Mouse (Mus musculus): ENCODE measurements around the gene Olfr543. TPM values are rescaled to one million over a fixed set of nuclear protein-coding genes. Genes with fewer than 3 reads are reported as not detected.
"Not testable (repeated sequence)": the region's sequence is repeated elsewhere in the genome, so short reads cannot be mapped to it uniquely, and the experiment has no call there.

Gene Olfr543
- polyA plus RNA-seq, 1 experiment from 2014 or later = not detected

GRCm38 (mm10) chr7:102511927-102512326 lies 30.4 kb upstream of the Olfr543 start:
- DNase-seq (ENCODE audit: low spot score) (no peak), ATAC-seq (no peak)
- no peak for TF ChIP-seq CTCF (IDR thresholded peaks at IDR 0.05)
- no peak for TF ChIP-seq EP300 (IDR thresholded peaks at IDR 0.05)
- Histone ChIP-seq H3K27ac (ENCODE audit: low read length) (no peak overlapping the region), H3K4me2 (replicated peaks; ENCODE audit: low read depth, low read length) (no peak overlapping the region), H3K36me3 (ENCODE audit: insufficient read depth, low read length) (no peaks in the 10 kb centered on the region), H3K9ac (replicated peaks; ENCODE audit: low read depth) (no peak overlapping the region), H3K4me3 (ENCODE audit: low read depth, low read length) (no peak overlapping the region), H3K27me3 (replicated peaks; ENCODE audit: insufficient read depth, low read length) (no peaks in the 10 kb centered on the region), H3K9me3 (ENCODE audit: low read length) (no peaks in the 10 kb centered on the region), H3K4me1 (ENCODE audit: insufficient read depth, low read depth, low read length) (no peaks in the 10 kb centered on the region)
- 84% methylated on average over 10 of the region's 10 CpGs for WGBS

- Histone ChIP-seq H3K9me3 (ENCODE audit: low read length) (no peaks in the 10 kb centered on the region), H3K36me3 (ENCODE audit: insufficient read depth, low read length) (no peaks in the 10 kb centered on the region), H3K27ac (ENCODE audit: low read length) (no peak overlapping the region), H3K4me3 (ENCODE audit: low read depth, low read length) (no peak overlapping the region), H3K9ac (replicated peaks; ENCODE audit: low read depth) (no peak overlapping the region), H3K4me1 (ENCODE audit: insufficient read depth, low read depth, low read length) (no peaks in the 10 kb centered on the region), H3K27me3 (replicated peaks; ENCODE audit: insufficient read depth, low read length) (no peaks in the 10 kb centered on the region), H3K4me2 (replicated peaks; ENCODE audit: low read depth, low read length) (no peak overlapping the region)
- ATAC-seq (no peak), DNase-seq (ENCODE audit: low spot score) (no peak)
- TF ChIP-seq EP300 (IDR thresholded peaks at IDR 0.05) (no peak), CTCF (IDR thresholded peaks at IDR 0.05) (no peak)
- WGBS = 86% methylated on average over 7 of the region's 7 CpGs
Observed at GRCm38 (mm10) chr7:102509726-102510125, 28.2 kb upstream of the Olfr543 start.

GRCm38 (mm10) chr7:102508666-102509065 lies 27.2 kb upstream of the Olfr543 start:
- 93% methylated on average over 6 of the region's 6 CpGs for WGBS
- DNase-seq (ENCODE audit: low spot score) (no peak), ATAC-seq (no peak)
- no peak for TF ChIP-seq CTCF (IDR thresholded peaks at IDR 0.05)
- Histone ChIP-seq H3K27me3 (replicated peaks; ENCODE audit: insufficient read depth, low read length) (no peaks in the 10 kb centered on the region), H3K9me3 (ENCODE audit: low read length) (no peaks in the 10 kb centered on the region), H3K27ac (ENCODE audit: low read length) (no peak overlapping the region), H3K4me2 (replicated peaks; ENCODE audit: low read depth, low read length) (no peak overlapping the region), H3K4me1 (ENCODE audit: insufficient read depth, low read depth, low read length) (no peaks in the 10 kb centered on the region), H3K36me3 (ENCODE audit: insufficient read depth, low read length) (no peaks in the 10 kb centered on the region), H3K9ac (replicated peaks; ENCODE audit: low read depth) (no peak overlapping the region), H3K4me3 (ENCODE audit: low read depth, low read length) (no peak overlapping the region)

- TF ChIP-seq CTCF (IDR thresholded peaks at IDR 0.05) = no peak
- no peak for TF ChIP-seq EP300 (IDR thresholded peaks at IDR 0.05)
- Histone ChIP-seq H3K27me3 (replicated peaks; ENCODE audit: insufficient read depth, low read length) (no peaks in the 10 kb centered on the region), H3K36me3 (ENCODE audit: insufficient read depth, low read length) (no peaks in the 10 kb centered on the region), H3K4me1 (ENCODE audit: insufficient read depth, low read depth, low read length) (no peaks in the 10 kb centered on the region), H3K27ac (ENCODE audit: low read length) (no peak overlapping the region), H3K9me3 (ENCODE audit: low read length) (no peaks in the 10 kb centered on the region), H3K9ac (replicated peaks; ENCODE audit: low read depth) (no peak overlapping the region), H3K4me3 (ENCODE audit: low read depth, low read length) (no peak overlapping the region), H3K4me2 (replicated peaks; ENCODE audit: low read depth, low read length) (no peak overlapping the region)
- WGBS = 85% methylated on average over 9 of the region's 9 CpGs
- DNase-seq (ENCODE audit: low spot score) (no peak), ATAC-seq (no peak)
Observed at GRCm38 (mm10) chr7:102508066-102508465, 26.6 kb upstream of the Olfr543 start.

- Histone ChIP-seq H3K27me3 (replicated peaks; ENCODE audit: insufficient read depth, low read length) (no peaks in the 10 kb centered on the region), H3K27ac (ENCODE audit: low read length) (no peak overlapping the region), H3K36me3 (ENCODE audit: insufficient read depth, low read length) (no peaks in the 10 kb centered on the region), H3K4me1 (ENCODE audit: insufficient read depth, low read depth, low read length) (no peaks in the 10 kb centered on the region), H3K9ac (replicated peaks; ENCODE audit: low read depth) (no peak overlapping the region), H3K4me2 (replicated peaks; ENCODE audit: low read depth, low read length) (no peak overlapping the region), H3K9me3 (ENCODE audit: low read length) (no peaks in the 10 kb centered on the region), H3K4me3 (ENCODE audit: low read depth, low read length) (no peak overlapping the region)
- ATAC-seq (peak; percentile 61), DNase-seq (ENCODE audit: low spot score) (peak; percentile 72)
- no peak for TF ChIP-seq EP300 (IDR thresholded peaks at IDR 0.05)
- peak; percentile 93 for TF ChIP-seq CTCF (IDR thresholded peaks at IDR 0.05)
- WGBS = 44% methylated on average over 3 of the region's 3 CpGs
Observed at GRCm38 (mm10) chr7:102506848-102507247, 25.4 kb upstream of the Olfr543 start.

- TF ChIP-seq CTCF (IDR thresholded peaks at IDR 0.05) = no peak
- no peak for TF ChIP-seq EP300 (IDR thresholded peaks at IDR 0.05)
- no peaks in the 10 kb centered on the region for H3K27me3 ChIP-seq (replicated peaks; ENCODE audit: insufficient read depth, low read length)
- H3K4me1 ChIP-seq (ENCODE audit: insufficient read depth, low read depth, low read length) = no peaks in the 10 kb centered on the region
- H3K36me3 ChIP-seq (ENCODE audit: insufficient read depth, low read length) = no peaks in the 10 kb centered on the region
- no peaks in the 10 kb centered on the region for H3K9me3 ChIP-seq (ENCODE audit: low read length)
- H3K4me3 ChIP-seq (ENCODE audit: low read depth, low read length) = no peak overlapping the region
- WGBS = 46% methylated on average over 5 of the region's 5 CpGs
- no peak overlapping the region for H3K9ac ChIP-seq (replicated peaks; ENCODE audit: low read depth)
- no peak overlapping the region for H3K4me2 ChIP-seq (replicated peaks; ENCODE audit: low read depth, low read length)
- ATAC-seq = no peak
- DNase-seq (ENCODE audit: low spot score) = no peak
- H3K27ac ChIP-seq (ENCODE audit: low read length) = no peak overlapping the region
Observed at GRCm38 (mm10) chr7:102501986-102502385, 20.5 kb upstream of the Olfr543 start.

- H3K4me2 ChIP-seq (replicated peaks; ENCODE audit: low read depth, low read length) = no peak within 1 kb of the TSS
- no peak within 1 kb of the TSS for H3K9ac ChIP-seq (replicated peaks; ENCODE audit: low read depth)
- H3K27me3 ChIP-seq (replicated peaks; ENCODE audit: insufficient read depth, low read length) = no peaks in the 10 kb centered on the region
- TF ChIP-seq CTCF (IDR thresholded peaks at IDR 0.05) (no peak), EP300 (IDR thresholded peaks at IDR 0.05) (no peak)
- H3K4me1 ChIP-seq (ENCODE audit: insufficient read depth, low read depth, low read length) = no peaks in the 10 kb centered on the region
- no peak within 1 kb of the TSS for H3K4me3 ChIP-seq (ENCODE audit: low read depth, low read length)
- ATAC-seq (no peak), DNase-seq (ENCODE audit: low spot score) (no peak)
- H3K27ac ChIP-seq (ENCODE audit: low read length) = no peak within 1 kb of the TSS
- H3K36me3 ChIP-seq (ENCODE audit: insufficient read depth, low read length) = no peaks in the 10 kb centered on the region
- H3K9me3 ChIP-seq (ENCODE audit: low read length) = no peaks in the 10 kb centered on the region
- WGBS = 59% methylated on average over 3 of the region's 3 CpGs
Observed at GRCm38 (mm10) chr7:102499473-102499872, 18.0 kb upstream of the Olfr543 start, which contains the start of gene Olfr545. Gene Olfr545 (minus strand): TSS chr7:102499573.

- H3K4me2 ChIP-seq (replicated peaks; ENCODE audit: low read depth, low read length); H3K4me3 ChIP-seq (ENCODE audit: low read depth, low read length); H3K9me3 ChIP-seq (ENCODE audit: low read length); H3K4me1 ChIP-seq (ENCODE audit: insufficient read depth, low read depth, low read length); H3K27me3 ChIP-seq (replicated peaks; ENCODE audit: insufficient read depth, low read length); H3K36me3 ChIP-seq (ENCODE audit: insufficient read depth, low read length); H3K27ac ChIP-seq (ENCODE audit: low read length); H3K9ac ChIP-seq (replicated peaks; ENCODE audit: low read depth); ATAC-seq; DNase-seq (ENCODE audit: low spot score): not testable (repeated sequence)
- 44% methylated on average over 5 of the region's 7 CpGs for WGBS
Observed at GRCm38 (mm10) chr7:102494416-102494815, 12.9 kb upstream of the Olfr543 start.
